Mouse (Mus musculus): ENCODE data around the gene Dpp10.

GRCm38 (mm10) chr1:123656607-123657006 lies 388.8 kb downstream of the Dpp10 start:
- TF ChIP-seq TAL1 (IDR thresholded peaks at IDR 0.05; ENCODE audit: low read length) (no peak), GATA1 (IDR thresholded peaks at IDR 0.05; ENCODE audit: low read length) (no peak)

All from erythroblast, embryonic 14.5 days (primary cell).